Mouse (Mus musculus): ENCODE measurements around the gene D430041D05Rik. TPM values are rescaled to one million over a fixed set of nuclear protein-coding genes. Genes with fewer than 3 reads are reported as not detected.
"Not testable (repeated sequence)": the region's sequence is repeated elsewhere in the genome, so short reads cannot be mapped to it uniquely, and the experiment has no call there.

Gene D430041D05Rik
- polyA plus RNA-seq, 1 experiment from 2014 or later, result 10.2 TPM

- no peaks in the 10 kb centered on the region for H3K27me3 ChIP-seq
- H3K36me3 ChIP-seq, result no peaks in the 10 kb centered on the region
- no peak for ATAC-seq (ENCODE audit: low FRiP score, low read depth)
- no peak overlapping the region for H3K4me3 ChIP-seq
- H3K4me1 ChIP-seq (replicated peaks), result peaks cover 11% of the 10 kb centered on the region
- H3K9ac ChIP-seq, result no peak overlapping the region
- H3K4me2 ChIP-seq, result no peak overlapping the region
- no peak overlapping the region for H3K27ac ChIP-seq (replicated peaks)
- no peaks in the 10 kb centered on the region for H3K9me3 ChIP-seq
- WGBS, result 36% methylated on average over 3 of the region's 3 CpGs
Observed at GRCm38 (mm10) chr2:104098529-104099230, 312.1 kb downstream of the D430041D05Rik start.

- ATAC-seq (ENCODE audit: low FRiP score, low read depth); H3K27ac ChIP-seq (replicated peaks); H3K36me3 ChIP-seq; H3K4me3 ChIP-seq; H3K27me3 ChIP-seq; H3K4me2 ChIP-seq; H3K9ac ChIP-seq; H3K9me3 ChIP-seq: not testable (repeated sequence)
- WGBS, result 95% methylated on average over 4 of the region's 4 CpGs
- H3K4me1 ChIP-seq (replicated peaks), result peaks cover 11% of the 10 kb centered on the region
Observed at GRCm38 (mm10) chr2:104097396-104097795, 313.4 kb downstream of the D430041D05Rik start.

GRCm38 (mm10) chr2:104096796-104097195, 314.0 kb downstream of the D430041D05Rik start:
- not testable (repeated sequence) for H3K9me3 ChIP-seq; H3K9ac ChIP-seq; H3K4me3 ChIP-seq; H3K27ac ChIP-seq (replicated peaks); H3K36me3 ChIP-seq; H3K27me3 ChIP-seq
- Histone ChIP-seq H3K4me2 (peak overlapping the region; percentile 64; the same call in 1 of the 2 replicates), H3K4me1 (replicated peaks) (peaks cover 11% of the 10 kb centered on the region)
- ATAC-seq (ENCODE audit: low FRiP score, low read depth), result peak; percentile 25; the same call in 1 of the 2 replicates
- 65% methylated on average over 1 of the region's 1 CpGs for WGBS

GRCm38 (mm10) chr2:104096256-104096655, 314.6 kb downstream of the D430041D05Rik start:
- Histone ChIP-seq H3K9me3 (no peaks in the 10 kb centered on the region), H3K36me3 (no peaks in the 10 kb centered on the region), H3K4me3 (peak overlapping the region; percentile 43), H3K27me3 (no peaks in the 10 kb centered on the region), H3K4me1 (replicated peaks) (peaks cover 11% of the 10 kb centered on the region), H3K27ac (replicated peaks) (peak overlapping the region; percentile 76), H3K4me2 (peak overlapping the region; percentile 64), H3K9ac (peak overlapping the region; percentile 49)
- no peak for ATAC-seq (ENCODE audit: low FRiP score, low read depth)
- WGBS, result 39% methylated on average over 10 of the region's 10 CpGs

GRCm38 (mm10) chr2:104095741-104096213, 315.0 kb downstream of the D430041D05Rik start, which contains the start of gene Cd59a:
Gene Cd59a, plus strand, starts transcription at chr2:104095801.
- peak; percentile 90 for ATAC-seq (ENCODE audit: low FRiP score, low read depth)
- peak within 1 kb of the TSS; percentile 49 for H3K9ac ChIP-seq
- 12% methylated on average over 15 of the region's 15 CpGs for WGBS
- peaks cover 11% of the 10 kb centered on the region for H3K4me1 ChIP-seq (replicated peaks)
- H3K27me3 ChIP-seq, result no peaks in the 10 kb centered on the region
- peak within 1 kb of the TSS; percentile 76 for H3K27ac ChIP-seq (replicated peaks)
- H3K4me3 ChIP-seq, result peak within 1 kb of the TSS; percentile 43
- H3K4me2 ChIP-seq, result peak within 1 kb of the TSS; percentile 64
- no peaks in the 10 kb centered on the region for H3K36me3 ChIP-seq
- H3K9me3 ChIP-seq, result no peaks in the 10 kb centered on the region

- Histone ChIP-seq H3K27me3 (no peaks in the 10 kb centered on the region), H3K9me3 (no peaks in the 10 kb centered on the region), H3K4me3 (no peak overlapping the region), H3K36me3 (no peaks in the 10 kb centered on the region), H3K4me2 (no peak overlapping the region), H3K27ac (replicated peaks) (no peak overlapping the region), H3K4me1 (replicated peaks) (peaks cover 11% of the 10 kb centered on the region), H3K9ac (no peak overlapping the region)
- no peak for ATAC-seq (ENCODE audit: low FRiP score, low read depth)
- 89% methylated on average over 2 of the region's 2 CpGs for WGBS
Observed at GRCm38 (mm10) chr2:104093305-104093704, 317.5 kb downstream of the D430041D05Rik start.

MicroRNA genes within 50 kb of the gene (microRNA counts, 519-probe panel; counts per million panel counts)
- not detected for microRNA mmu-miR-1902

Small RNAs within 50 kb of the gene (microRNA-seq; reads per million reads assigned to microRNA genes)
- gene Mir1902, result not detected

Other genes starting within 250 kb of the D430041D05Rik start
- gene Hipk3, start 83.4 kb upstream of the D430041D05Rik start, polyA plus RNA-seq (2015; fragmentation: Nextera tagmentation; extraction: Ambion mirVana), result 8.1 TPM in 2 replicates
- 77.6 and 84.5 TPM in 2 replicates for gene Cstf3, start 179.5 kb upstream of the D430041D05Rik start, polyA plus RNA-seq (2015; fragmentation: Nextera tagmentation; extraction: Ambion mirVana)

Measured in hindbrain, embryonic 15.5 days (tissue).